ENCODE assay signal across 24 mouse cellular contexts in genomic region chr1:137774586-137774985, GRCm38 (mm10).
DNase-seq lines count a peak whose midpoint lies in the region; ATAC-seq lines count a peak whose summit lies in the region.
"Had no signal": no experiment of that assay in that cellular context is flagged by ENCODE, and none has a peak within 500 bp of the region (broad histone marks: within the 10 kb centered on the region; RNA-seq: fewer than 3 reads in every experiment).

No protein-coding gene starts in this region.

- no peaks in the 10 kb centered on the region for H3K27me3 ChIP-seq in embryonic facial prominence, embryonic 11.5 days (ENCODE audit: control insufficient read depth, insufficient read depth, low read length)
- H3K27me3 ChIP-seq in embryonic facial prominence, embryonic 10.5 days (replicated peaks; ENCODE audit: low read depth, poor library complexity, severe bottlenecking) = no peaks in the 10 kb centered on the region
- no peaks in the 10 kb centered on the region for H3K27me3 ChIP-seq in limb, embryonic 11.5 days (ENCODE audit: control insufficient read depth, insufficient read depth, low read length)
- no peaks in the 10 kb centered on the region for H3K27me3 ChIP-seq in intestine, embryonic 15.5 days (replicated peaks)
- H3K27me3 ChIP-seq: CH12.LX; embryonic facial prominence, embryonic 13.5 days; forebrain, embryonic 12.5 days; heart, embryonic 12.5 days; hindbrain, embryonic 12.5 days; Patski had no signal

- H3K27ac ChIP-seq in embryonic facial prominence, embryonic 11.5 days (replicated peaks; ENCODE audit: low read depth, low read length) = no peak overlapping the region
- no peak overlapping the region for H3K27ac ChIP-seq in embryonic facial prominence, embryonic 10.5 days (replicated peaks)
- H3K27ac ChIP-seq in limb, embryonic 11.5 days (replicated peaks; ENCODE audit: low read depth, low read length) = no peak overlapping the region
- no peak overlapping the region for H3K27ac ChIP-seq in intestine, embryonic 15.5 days
- H3K27ac ChIP-seq: embryonic facial prominence, embryonic 13.5 days; forebrain, embryonic 12.5 days; gastrocnemius, adult 2 months; hindbrain, embryonic 12.5 days had no signal

- H3K4me3 ChIP-seq in embryonic facial prominence, embryonic 11.5 days (ENCODE audit: low read depth, low read length) = no peak overlapping the region
- no peak overlapping the region for H3K4me3 ChIP-seq in embryonic facial prominence, embryonic 10.5 days
- no peak overlapping the region for H3K4me3 ChIP-seq in limb, embryonic 11.5 days (ENCODE audit: low read depth, low read length)
- H3K4me3 ChIP-seq in intestine, embryonic 15.5 days (replicated peaks) = no peak overlapping the region
- H3K4me3 ChIP-seq: embryonic facial prominence, embryonic 13.5 days; forebrain, embryonic 12.5 days; gastrocnemius, adult 2 months; heart, embryonic 12.5 days; hindbrain, embryonic 12.5 days had no signal

- peak; percentile 12 for DNase-seq in embryonic facial prominence, embryonic 11.5 days (ENCODE audit: low spot score)
- DNase-seq in embryonic facial prominence, embryonic 10.5 days (ENCODE audit: low spot score) = no peak
- DNase-seq in limb, embryonic 11.5 days (ENCODE audit: low spot score) = peak; percentile 44
- peak; percentile 88 for DNase-seq in thymus, postnatal 0 days (ENCODE audit: low spot score)
- DNase-seq in thymus, postnatal 36 days = peak; percentile 63 to 75
- DNase-seq in cerebellum, adult 9-10 months = no peak
- DNase-seq in layer of hippocampus, adult 11-12 months (ENCODE audit: low spot score) = no peak
- DNase-seq: adrenal gland, postnatal 14 days; cerebellum, adult 11-12 months; cerebellum, adult 9-11 months; cerebellum, postnatal 36 days; gastrocnemius, adult 2 months; gastrocnemius, postnatal 25 days; heart, postnatal 4 days had no signal

- H3K4me1 ChIP-seq in embryonic facial prominence, embryonic 11.5 days (ENCODE audit: control insufficient read depth, insufficient read depth, low read length) = no peaks in the 10 kb centered on the region
- H3K4me1 ChIP-seq in embryonic facial prominence, embryonic 10.5 days = no peaks in the 10 kb centered on the region
- H3K4me1 ChIP-seq in limb, embryonic 11.5 days (ENCODE audit: control insufficient read depth, insufficient read depth, low read length) = no peaks in the 10 kb centered on the region
- H3K4me1 ChIP-seq in intestine, embryonic 15.5 days (replicated peaks) = no peaks in the 10 kb centered on the region
- H3K4me1 ChIP-seq: forebrain, embryonic 12.5 days; heart, embryonic 12.5 days; hindbrain, embryonic 12.5 days had no signal

- H3K9ac ChIP-seq in embryonic facial prominence, embryonic 11.5 days (replicated peaks; ENCODE audit: low read length) = no peak overlapping the region
- H3K9ac ChIP-seq in limb, embryonic 11.5 days (ENCODE audit: low read length) = no peak overlapping the region
- no peak overlapping the region for H3K9ac ChIP-seq in intestine, embryonic 15.5 days
- H3K9ac ChIP-seq: embryonic facial prominence, embryonic 13.5 days; forebrain, embryonic 12.5 days; heart, embryonic 12.5 days; hindbrain, embryonic 12.5 days had no signal

- no peaks in the 10 kb centered on the region for H3K9me3 ChIP-seq in embryonic facial prominence, embryonic 11.5 days (replicated peaks; ENCODE audit: control insufficient read depth, low read length)
- no peaks in the 10 kb centered on the region for H3K9me3 ChIP-seq in embryonic facial prominence, embryonic 10.5 days
- no peaks in the 10 kb centered on the region for H3K9me3 ChIP-seq in limb, embryonic 11.5 days (ENCODE audit: control insufficient read depth, low read length)
- no peaks in the 10 kb centered on the region for H3K9me3 ChIP-seq in intestine, embryonic 15.5 days
- H3K9me3 ChIP-seq: embryonic facial prominence, embryonic 13.5 days; forebrain, embryonic 12.5 days; heart, embryonic 12.5 days; hindbrain, embryonic 12.5 days had no signal

- H3K4me2 ChIP-seq in embryonic facial prominence, embryonic 11.5 days (ENCODE audit: low read depth, low read length) = no peak overlapping the region
- H3K4me2 ChIP-seq in limb, embryonic 11.5 days (ENCODE audit: low read depth, severe bottlenecking) = no peak overlapping the region
- no peak overlapping the region for H3K4me2 ChIP-seq in intestine, embryonic 15.5 days (replicated peaks)
- H3K4me2 ChIP-seq: embryonic facial prominence, embryonic 13.5 days; forebrain, embryonic 12.5 days; heart, embryonic 12.5 days; hindbrain, embryonic 12.5 days had no signal

- no peaks in the 10 kb centered on the region for H3K36me3 ChIP-seq in embryonic facial prominence, embryonic 11.5 days (replicated peaks; ENCODE audit: control insufficient read depth, insufficient read depth, low read depth, low read length)
- no peaks in the 10 kb centered on the region for H3K36me3 ChIP-seq in embryonic facial prominence, embryonic 10.5 days (replicated peaks)
- H3K36me3 ChIP-seq in limb, embryonic 11.5 days (ENCODE audit: control insufficient read depth, insufficient read depth, low read length) = no peaks in the 10 kb centered on the region
- H3K36me3 ChIP-seq in intestine, embryonic 15.5 days = no peaks in the 10 kb centered on the region
- H3K36me3 ChIP-seq: embryonic facial prominence, embryonic 13.5 days; forebrain, embryonic 12.5 days; heart, embryonic 12.5 days; hindbrain, embryonic 12.5 days had no signal

- ATAC-seq in embryonic facial prominence, embryonic 11.5 days (replicated peaks; ENCODE audit: insufficient number of reproducible peaks, low FRiP score, low TSS enrichment, low read depth) = no peak
- peak; percentile 39; the same call in 1 of the 2 replicates for ATAC-seq in limb, embryonic 11.5 days (ENCODE audit: insufficient number of reproducible peaks, low FRiP score, low TSS enrichment, low read depth)
- no peak for ATAC-seq in intestine, embryonic 15.5 days
- ATAC-seq: activated CD4-positive, CD25-positive, alpha-beta regulatory T cell, adult 4 months; forebrain, embryonic 16.5 days; hindbrain, embryonic 16.5 days; Patski had no signal

Comparison
In these comparisons a context has a peak if more than half of its experiments do, and no peak if none do; other contexts are left out.
1. DNase-seq: peak in embryonic facial prominence, embryonic 11.5 days (single experiment), limb, embryonic 11.5 days (single experiment), thymus, postnatal 0 days (single experiment) and thymus, postnatal 36 days (2 of 2); none in embryonic facial prominence, embryonic 10.5 days (single experiment), cerebellum, adult 9-10 months (single experiment) and layer of hippocampus, adult 11-12 months (single experiment).